Mouse (Mus musculus): ENCODE data around the gene Duxf3.
"Not testable (repeated sequence)": the region's sequence is repeated elsewhere in the genome, so short reads cannot be mapped to it uniquely, and the experiment has no call there.

The Duxf3 gene

DNA sequence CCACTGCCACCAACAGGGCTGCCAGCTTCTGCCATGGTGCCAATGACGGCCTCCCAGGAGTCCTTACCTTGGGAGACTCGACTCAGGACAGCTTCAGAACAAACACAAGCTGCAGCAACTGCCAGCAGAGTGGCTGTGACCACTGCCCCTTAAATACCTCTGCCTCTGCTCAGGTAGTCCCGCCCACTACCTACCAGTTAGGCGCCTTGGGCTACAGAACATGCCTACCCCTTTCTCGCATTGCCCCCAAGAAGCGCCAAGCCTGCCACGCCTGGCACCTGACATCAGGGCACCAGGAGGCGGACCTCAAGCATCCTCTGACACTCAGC is at the start of gene Duxf3:
Gene Duxf3 (minus strand): TSS at position 35 of the 329 bp plus-strand sequence.
- peak in 1 of 2 experiments; percentile 38 for DNase-seq

DNA sequence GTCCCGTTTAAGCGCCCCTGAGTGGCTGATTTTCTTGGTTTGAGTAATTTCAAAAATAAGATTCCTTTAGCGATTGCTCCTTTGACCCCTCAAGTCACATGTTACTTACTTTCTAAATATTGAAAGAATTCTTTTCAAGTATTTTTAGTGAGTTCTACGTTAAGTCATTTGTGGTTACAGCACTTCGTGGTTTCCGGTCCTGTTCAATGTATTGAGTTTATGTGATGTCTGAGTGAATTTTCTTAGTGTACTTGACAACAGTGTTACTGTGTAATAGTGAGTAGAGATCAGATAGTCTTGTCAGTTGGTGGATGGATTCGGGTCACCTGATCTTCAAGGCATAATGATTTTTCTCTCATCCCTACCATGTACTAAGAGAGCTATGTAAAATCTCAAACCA is 49.8 kb upstream of the Duxf3 start:
- no peak for DNase-seq

DNA sequence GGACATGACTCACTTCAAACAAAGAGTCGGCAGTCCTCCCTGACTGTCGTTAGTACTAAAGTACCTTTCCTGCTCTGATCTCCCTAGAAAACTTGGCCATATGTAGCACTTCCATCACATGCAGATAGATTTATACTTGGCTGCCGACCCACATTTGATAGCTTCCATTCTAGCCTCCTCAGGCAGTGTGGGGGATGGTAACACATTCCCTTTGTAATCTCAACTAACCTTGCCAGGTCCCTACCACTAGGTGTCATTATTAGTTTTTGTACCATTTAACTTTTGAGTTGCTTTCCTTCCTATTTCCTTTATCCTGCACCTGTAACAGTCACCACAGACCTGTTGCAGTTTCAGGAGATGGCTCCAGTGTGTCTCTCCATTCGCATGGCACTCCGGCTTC is 26.0 kb upstream of the Duxf3 start:
- no peak for DNase-seq

DNA sequence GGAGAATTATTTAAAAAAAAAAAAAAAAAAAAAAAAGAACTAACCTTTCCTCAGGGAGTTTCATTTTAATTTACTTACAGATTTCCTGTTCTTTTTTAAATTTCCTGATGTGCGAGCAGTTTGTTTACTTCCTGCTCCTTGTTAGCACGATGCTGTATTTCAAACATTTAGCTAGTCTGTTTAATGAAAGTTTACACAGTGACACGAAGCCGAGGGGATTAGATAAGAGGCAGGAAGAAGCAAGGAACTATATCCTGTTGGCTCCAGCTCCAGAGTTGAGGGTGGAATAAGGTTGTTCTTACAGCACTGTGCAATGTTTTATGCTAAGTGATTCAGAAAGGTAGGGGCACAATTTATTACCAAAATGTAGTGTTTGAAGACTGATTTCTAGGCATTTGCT is 23.5 kb upstream of the Duxf3 start:
- DNase-seq = no peak

DNA sequence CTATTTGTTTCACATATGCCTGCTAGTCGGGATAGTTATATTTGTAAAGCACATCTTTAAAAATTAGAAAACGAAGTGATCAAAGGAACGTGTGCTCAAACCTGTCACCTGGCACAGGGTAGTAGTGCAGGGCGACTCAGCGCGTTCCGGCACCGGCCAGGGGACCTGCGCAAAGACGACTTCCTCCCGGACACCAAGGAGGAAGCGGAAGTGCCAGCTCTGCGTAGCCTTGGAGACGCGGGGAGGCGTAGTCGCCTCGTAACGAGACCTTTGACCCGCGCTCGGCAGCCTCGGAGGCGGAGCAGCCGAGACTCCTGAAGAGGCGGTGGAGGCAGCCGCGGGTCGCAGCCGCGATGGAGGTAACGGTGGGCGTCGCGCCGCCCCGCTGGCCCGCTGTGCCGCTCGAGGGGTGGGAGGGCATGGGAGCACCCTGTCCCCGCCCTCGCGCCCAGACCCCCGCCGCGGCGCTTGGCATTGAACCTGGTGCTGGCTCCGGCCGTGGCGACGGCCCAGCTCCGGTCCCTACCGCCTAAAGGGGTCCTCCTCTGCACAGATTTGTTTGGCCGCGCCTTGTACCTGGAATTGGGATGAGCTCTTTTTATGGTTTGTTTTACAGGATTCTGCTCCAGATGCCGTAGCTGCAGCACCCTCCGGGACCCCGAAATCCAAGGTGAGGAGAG is 22.9 kb upstream of the Duxf3 start, which contains the start of gene Gcc2:
Gene Gcc2 (plus strand): TSS at position 285 of the 680 bp plus-strand sequence.
- peak; percentile 84 to 86 for DNase-seq

DNA sequence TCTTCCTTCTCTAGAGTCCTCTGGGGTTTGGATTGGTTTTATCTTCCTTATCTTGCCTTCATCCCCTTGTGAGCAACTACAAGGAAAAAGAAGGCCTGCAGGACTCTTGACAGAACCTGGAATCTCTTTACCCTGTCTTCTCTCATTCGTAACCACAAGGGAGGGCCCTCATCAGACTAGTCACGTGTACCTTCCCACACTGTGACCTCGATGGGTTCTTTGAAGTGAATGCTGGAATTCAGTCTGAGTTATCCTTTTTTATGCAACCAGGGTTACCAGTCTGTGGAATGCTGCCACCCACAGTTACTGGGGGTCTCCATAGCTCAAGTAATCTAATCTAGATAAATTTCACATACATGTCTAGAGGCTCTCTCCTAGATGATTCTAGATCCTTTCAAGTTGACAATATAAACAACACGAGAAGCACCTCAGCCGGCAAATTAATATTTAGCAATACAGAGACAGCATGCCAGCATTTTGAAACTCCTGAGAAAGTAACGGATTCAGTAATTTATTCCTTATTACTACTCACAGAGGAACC is 22.2 kb upstream of the Duxf3 start:
- no peak for DNase-seq

DNA sequence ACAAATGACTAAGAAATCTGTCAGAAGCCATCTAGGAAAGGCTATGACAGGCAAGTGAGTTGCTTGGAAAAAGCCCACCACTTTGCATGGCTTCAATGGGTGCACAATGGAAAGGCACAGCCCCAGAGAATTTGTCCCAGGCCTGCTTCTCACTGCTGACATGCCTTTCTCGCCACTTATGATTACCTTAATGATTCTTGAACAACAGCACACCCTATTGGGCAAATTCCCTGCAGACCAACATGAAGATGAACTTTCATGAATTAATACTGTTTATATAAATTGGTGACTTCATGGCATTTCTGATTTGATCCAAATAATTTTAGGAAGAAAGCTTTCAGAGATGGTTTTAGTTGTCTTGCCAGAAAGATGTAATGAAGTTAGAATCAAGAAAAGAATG is 17.1 kb upstream of the Duxf3 start:
- no peak for DNase-seq

DNA sequence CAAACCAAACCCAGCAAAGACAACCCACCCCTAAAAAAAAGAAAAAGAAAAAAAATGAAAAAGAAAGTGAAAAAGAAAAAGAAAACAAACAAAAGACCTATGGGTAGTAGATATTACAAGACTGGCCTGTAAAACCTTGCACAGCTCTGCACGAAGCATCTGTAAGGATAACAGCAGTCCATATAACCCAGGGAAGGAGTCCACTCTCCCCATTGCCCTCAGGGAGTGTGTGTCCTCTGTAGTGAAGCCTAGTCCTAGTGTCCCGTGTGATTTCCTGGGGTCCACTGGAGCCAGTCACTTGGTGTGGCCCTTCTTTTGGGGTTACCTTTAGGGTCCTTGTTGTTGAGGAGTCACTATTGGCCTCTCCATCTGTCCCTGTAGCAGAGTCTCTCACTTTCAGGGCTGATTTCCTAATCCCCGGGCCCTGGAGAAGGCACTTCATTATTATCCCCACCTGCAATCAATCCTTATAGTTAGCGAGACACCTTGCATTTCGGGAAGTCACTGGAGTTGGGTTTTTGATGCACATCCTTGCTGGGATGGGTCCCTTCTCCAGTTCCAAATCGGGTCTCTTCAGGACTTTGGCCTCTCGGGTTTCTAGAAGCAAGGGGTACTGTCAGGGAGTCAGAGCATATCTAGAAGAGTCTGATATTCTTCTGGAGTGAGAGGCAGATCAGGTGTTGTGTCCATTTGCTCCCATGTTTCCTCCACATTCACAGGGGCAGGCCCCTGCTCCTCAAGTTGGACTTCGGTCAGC is 6.7 kb upstream of the Duxf3 start:
- peak; percentile 41 to 56 for DNase-seq

DNA sequence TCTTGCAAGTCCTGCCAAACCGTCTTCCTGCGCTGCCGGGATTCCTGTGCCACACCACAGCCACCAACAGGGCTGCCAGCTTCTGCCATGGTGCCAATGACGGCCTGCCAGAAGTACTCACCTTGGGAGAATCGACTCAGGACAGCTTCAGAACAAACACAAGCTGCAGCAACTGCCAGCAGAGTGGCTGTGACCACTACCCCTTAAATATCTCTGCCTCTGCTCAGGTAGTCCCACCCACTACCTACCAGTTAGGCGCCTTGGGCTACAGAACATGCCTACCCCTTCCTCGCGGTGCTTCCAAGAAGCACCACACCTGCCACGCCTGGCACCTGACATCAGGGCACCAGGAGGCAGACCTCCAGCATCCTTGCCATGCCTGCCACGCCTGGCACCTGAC is 4.1 kb upstream of the Duxf3 start, which contains the start of gene Gm4981:
Gene Gm4981 (minus strand): TSS at position 89 of the 400 bp plus-strand sequence.
- no peak for DNase-seq

DNA sequence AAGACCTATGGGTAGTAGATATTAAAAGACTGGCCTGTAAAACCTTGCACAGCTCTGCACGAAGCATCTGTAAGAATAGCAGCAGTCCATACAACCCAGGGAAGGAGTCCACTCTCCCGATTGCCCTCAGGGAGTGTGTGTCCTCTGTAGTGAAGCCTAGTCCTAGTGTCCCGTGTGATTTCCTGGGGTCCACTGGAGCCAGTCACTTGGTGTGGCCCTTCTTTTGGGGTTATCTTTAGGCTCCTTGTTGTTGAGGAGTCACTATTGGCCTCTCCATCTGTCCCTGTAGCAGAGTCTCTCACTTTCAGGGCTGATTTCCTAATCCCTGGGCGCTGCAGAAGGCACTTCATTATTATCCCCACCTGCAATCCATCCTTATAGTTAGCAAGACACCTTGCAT is 2.5 kb upstream of the Duxf3 start:
- not testable (repeated sequence) for DNase-seq

DNA sequence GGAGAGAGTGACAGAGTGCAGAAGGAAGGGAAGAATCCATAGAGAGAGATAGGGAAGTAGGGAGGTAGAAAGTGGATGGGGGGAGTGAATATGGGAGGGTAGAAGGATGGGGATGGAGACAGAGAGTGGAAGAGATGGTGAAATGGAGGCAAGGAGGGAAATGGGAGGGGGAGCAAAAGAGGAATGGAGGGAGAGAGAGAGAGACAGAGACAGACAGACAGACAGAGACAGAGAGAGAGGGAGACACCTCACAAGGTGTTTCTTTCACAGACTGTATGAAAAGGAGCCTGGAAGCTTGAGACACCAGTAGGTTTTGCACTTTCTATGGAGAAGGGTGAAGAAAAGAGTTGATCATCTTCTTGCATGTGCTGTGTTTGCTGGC is 1.3 kb upstream of the Duxf3 start:
- not testable (repeated sequence) for DNase-seq

DNA sequence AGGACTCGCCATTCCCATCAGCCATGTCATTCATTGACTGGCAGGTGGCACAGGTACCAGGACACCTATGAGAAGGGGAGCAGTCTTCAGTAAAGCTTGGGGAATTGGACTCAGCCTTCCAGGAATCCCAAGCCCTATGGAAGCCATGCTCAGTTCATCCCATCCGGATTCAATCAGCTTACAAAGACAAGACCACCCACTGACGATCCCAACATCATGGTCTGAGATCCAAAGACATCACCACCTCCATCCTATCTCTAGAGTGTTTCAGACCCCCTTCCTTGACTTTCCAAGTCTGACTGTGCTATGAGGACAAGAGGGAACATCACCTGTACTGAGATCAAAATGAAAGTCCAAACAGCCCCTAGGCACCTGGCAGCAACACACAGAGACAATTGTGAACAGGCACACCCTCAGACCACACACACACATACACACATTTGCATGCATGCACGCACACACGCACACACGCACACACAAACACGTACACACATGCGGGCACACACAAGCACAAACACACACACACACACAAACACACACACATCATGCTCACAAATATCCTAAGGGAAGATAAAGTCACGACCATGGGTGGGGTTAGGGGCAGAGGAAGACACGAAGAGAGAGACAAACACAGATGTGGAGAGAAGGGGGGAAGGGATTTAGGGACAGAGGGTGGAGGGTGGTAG is 722 bp upstream of the Duxf3 start:
- DNase-seq = not testable (repeated sequence)

DNA sequence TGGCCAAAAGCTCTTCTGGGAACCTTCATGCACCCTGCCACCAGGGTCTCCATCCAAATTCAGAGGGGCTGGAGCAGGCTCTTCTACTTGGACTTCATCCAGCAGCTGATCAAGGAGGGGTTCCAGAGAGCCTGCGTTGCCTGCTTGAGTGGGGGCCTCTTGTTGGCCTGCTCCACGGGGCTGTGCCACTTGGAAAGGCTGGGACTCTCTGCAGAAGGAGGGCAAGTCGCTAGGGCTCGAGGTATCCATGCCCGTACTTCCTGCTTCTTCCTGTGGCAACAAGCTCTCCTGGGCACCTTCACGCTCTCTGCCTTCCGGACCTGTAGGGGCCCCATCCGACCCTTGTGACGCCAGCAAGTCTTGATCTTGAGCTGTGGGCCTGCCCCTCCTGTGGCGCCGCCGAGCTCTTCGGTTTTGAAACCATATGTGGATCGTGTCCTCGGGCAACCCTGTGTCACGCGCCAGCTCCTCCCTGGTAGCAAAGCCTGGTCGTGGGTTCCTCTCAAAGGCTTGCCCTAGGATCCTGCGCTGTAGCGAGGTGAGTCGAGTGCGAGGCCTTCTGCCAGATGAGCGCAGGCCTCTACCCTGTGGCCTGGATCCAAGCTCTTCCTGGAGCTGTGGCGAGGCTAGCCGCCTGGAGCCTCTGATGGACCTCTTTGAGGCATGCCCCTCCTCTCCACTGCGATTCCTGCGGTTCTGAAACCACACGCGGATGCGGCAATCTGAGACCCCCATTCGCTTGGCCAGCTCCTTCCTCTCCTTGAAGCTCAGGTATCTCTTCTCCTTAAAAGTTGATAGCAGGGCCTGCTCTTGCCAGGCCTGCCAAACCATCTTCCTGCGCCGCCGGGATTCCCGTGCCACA is 465 bp downstream of the Duxf3 start:
- peak; percentile 62 to 78 for DNase-seq

DNA sequence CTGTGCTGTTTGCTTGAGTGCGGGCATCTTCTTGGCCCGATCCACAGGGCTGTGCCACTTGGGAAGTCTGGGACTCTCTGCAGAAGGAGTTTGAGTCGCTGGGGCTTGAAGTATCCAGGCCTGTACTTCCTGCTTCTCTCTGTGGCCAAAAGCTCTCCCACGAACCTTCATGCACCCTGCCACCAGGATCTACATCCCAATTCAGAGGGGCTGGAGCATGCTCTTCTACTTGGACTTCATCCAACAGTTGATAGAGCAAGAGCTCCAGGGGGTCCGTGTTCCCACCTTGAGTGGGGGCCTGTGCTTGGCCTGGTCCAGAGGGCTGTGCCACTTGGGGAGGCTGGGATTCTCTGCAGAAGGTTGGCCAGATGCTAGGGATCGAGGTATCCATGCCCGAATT is 1.4 kb downstream of the Duxf3 start:
- peak; percentile 35 to 43 for DNase-seq

DNA sequence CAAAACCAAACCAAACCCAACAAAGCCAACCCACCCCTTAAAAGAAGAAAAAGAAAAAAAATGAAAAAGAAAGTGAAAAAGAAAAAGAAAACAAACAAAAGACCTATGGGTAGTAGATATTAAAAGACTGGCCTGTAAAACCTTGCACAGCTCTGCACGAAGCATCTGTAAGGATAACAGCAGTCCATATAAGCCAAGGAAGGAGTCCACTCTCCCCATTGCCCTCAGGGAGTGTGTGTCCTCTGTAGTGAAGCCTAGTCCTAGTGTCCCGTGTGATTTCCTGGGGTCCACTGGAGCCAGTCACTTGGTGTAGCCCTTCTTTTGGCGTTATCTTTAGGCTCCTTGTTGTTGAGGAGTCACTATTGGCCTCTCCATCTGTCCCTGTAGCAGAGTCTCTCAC is 2.5 kb downstream of the Duxf3 start:
- DNase-seq = not testable (repeated sequence)

DNA sequence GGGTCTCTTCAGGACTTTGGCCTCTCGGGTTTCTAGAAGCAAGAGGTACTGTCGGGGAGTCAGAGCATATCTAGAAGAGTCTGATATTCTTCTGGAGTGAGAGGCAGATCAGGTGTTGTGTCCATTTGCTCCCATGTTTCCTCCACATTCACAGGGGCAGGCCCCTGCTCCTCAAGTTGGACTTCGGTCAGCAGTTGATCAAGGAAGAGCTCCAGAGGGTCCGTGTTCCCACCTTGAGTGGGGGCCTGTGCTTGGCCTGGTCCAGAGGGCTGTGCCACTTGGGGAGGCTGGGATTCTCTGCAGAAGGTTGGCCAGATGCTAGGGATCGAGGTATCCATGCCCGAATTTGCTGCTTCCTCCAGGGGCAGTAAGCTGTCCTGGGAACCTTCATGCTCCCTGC is 4.7 kb downstream of the Duxf3 start:
- DNase-seq = peak in 1 of 2 experiments; percentile 49

DNA sequence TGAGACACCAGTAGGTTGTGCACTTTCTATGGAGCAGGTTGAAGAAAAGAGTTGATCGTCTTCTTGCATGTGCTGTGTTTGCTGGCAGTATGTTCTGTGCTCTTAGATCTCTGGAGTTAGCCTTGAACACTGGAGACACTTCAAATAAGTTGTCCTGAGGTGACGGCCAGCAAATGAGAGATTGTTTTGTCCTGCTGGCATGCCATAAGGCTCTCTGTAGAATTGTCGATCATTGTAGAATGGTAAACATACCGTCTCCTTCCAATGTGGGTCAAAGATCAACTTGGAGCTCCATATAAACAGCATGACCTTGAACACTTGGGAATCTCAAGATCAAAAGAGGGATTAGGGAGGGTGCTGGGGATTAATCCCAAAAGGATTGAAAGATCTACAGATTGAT is 6.1 kb downstream of the Duxf3 start:
- not testable (repeated sequence) for DNase-seq

DNA sequence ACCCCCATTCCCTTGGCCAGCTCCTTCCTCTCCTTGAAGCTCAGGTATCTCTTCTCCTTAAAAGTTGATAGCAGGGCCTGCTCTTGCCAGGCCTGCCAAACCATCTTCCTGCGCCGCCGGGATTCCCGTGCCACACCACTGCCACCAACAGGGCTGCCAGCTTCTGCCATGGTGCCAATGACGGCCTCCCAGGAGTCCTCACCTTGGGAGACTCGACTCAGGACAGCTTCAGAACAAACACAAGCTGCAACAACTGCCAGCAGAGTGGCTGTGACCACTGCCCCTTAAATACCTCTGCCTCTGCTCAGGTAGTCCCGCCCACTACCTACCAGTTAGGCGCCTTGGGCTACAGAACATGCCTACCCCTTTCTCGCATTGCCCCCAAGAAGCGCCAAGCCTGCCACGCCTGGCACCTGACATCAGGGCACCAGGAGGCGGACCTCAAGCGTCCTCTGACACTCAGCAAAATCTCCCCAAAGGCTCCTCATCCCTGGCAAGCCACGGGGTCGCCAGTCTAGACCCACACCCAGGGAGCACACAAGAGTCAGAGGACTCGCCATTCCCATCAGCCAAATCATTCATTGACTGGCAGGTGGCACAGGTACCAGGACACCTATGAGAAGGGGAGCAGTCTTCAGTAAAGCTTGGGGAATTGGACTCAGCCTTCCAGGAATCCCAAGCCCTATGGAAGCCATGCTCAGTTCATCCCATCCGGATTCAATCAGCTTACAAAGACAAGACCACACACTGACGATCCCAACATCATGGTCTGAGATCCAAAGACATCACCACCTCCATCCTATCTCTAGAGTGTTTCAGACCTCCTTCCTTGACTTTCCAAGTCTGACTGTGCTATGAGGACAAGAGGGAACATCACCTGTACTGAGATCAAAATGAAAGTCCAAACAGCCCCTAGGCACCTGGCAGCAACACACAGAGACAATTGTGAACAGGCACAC is 7.4 kb downstream of the Duxf3 start, which contains the start of gene AW822073:
Gene AW822073 (minus strand): TSS at position 104 of the 959 bp plus-strand sequence.
- peak; percentile 38 to 54 for DNase-seq

DNA sequence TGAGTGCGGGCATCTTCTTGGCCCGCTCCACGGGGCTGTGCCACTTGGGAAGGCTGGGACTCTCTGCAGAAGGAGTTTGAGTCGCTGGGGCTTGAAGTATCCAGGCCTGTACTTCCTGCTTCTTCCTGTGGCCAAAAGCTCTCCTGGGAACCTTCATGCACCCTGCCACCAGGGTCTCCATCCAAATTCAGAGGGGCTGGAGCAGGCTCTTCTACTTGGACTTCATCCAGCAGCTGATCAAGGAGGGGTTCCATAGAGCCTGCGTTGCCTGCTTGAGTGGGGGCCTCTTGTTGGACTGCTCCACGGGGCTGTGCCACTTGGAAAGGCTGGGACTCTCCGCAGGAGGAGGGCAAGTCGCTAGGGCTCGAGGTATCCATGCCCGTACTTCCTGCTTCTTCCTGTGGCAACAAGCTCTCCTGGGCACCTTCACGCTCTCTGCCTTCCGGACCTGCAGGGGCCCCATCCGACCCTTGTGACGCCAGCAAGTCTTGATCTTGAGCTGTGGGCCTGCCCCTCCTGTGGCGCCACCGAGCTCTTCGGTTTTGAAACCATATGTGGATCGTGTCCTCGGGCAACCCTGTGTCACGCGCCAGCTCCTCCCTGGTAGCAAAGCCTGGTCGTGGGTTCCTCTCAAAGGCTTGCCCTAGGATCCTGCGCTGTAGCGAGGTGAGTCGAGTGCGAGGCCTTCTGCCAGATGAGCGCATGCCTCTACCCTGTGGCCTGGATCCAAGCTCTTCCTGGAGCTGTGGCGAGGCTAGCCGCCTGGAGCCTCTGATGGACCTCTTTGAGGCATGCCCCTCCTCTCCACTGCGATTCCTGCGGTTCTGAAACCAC is 8.3 kb downstream of the Duxf3 start:
- peak; percentile 54 to 72 for DNase-seq

DNA sequence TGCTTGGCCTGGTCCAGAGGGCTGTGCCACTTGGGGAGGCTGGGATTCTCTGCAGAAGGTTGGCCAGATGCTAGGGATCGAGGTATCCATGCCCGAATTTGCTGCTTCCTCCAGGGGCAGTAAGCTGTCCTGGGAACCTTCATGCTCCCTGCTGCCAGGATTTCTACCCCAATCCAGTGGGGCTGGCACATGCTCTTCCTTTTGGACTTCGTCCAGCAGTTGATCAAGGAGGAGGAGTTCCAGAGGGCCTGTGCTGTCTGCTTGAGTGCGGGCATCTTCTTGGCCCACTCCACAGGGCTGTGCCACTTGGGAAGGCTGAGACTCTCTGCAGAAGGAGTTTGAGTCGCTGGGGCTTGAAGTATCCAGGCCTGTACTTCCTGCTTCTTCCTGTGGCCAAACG is 9.3 kb downstream of the Duxf3 start:
- DNase-seq = not testable (repeated sequence)
